Mouse (Mus musculus) intestine, embryonic 16.5 days (tissue): Measurements from ENCODE around the gene Klf16. TPM values are rescaled to one million over a fixed set of nuclear protein-coding genes. Genes with fewer than 3 reads are reported as not detected.
"Not testable (repeated sequence)": the region's sequence is repeated elsewhere in the genome, so short reads cannot be mapped to it uniquely, and the experiment has no call there.

Experiments
- ATAC-seq: fragments of 200-750 bp; cut with Nextera tagmentation; 2 replicates; pipeline ENCODE4 v1.8.0; 2017; ENCODE audit warnings: moderate TSS enrichment, moderate library complexity
- H3K27ac ChIP-seq: fragments of 300-500 bp; sonication (generic); 2 replicates; pipeline ENCODE4 v1.5.1; 2014; ENCODE audit warnings: mild to moderate bottlenecking, low read length
- H3K27me3 ChIP-seq: fragments of 300-500 bp; sonication (generic); replicated peaks from 2 replicates; pipeline ENCODE4 v1.6.1; 2014; ENCODE audit warnings: low read length, control low read depth, mixed read lengths; ENCODE audit not compliant: control insufficient read depth, insufficient read depth
- H3K36me3 ChIP-seq: fragments of 300-500 bp; sonication (generic); 2 replicates; pipeline ENCODE4 v1.6.1; 2014; ENCODE audit warnings: low read length, control low read depth; ENCODE audit not compliant: control insufficient read depth, insufficient read depth
- H3K4me1 ChIP-seq: fragments of 300-500 bp; sonication (generic); 2 replicates; pipeline ENCODE4 v1.6.1; 2014; ENCODE audit warnings: low read length, control low read depth, mixed read lengths; ENCODE audit not compliant: control insufficient read depth, insufficient read depth
- H3K4me2 ChIP-seq: fragments of 300-500 bp; sonication (generic); 2 replicates; pipeline ENCODE4 v1.6.1; 2014; ENCODE audit warnings: low read depth, low read length, control low read depth
- H3K4me3 ChIP-seq: fragments of 300-500 bp; sonication (generic); 2 replicates; pipeline ENCODE4 v1.5.1; 2014; ENCODE audit warnings: mild to moderate bottlenecking, low read length
- H3K9ac ChIP-seq: fragments of 300-500 bp; sonication (generic); 2 replicates; pipeline ENCODE4 v1.6.1; 2014; ENCODE audit warnings: low read depth, low read length
- H3K9me3 ChIP-seq: fragments of 300-500 bp; sonication (generic); 2 replicates; pipeline ENCODE4 v1.6.1; 2016; ENCODE audit warnings: low read length, control low read depth; ENCODE audit not compliant: control insufficient read depth
- WGBS: fragments of 180-500 bp; shearing (Covaris S2); extraction: QIAGEN DNeasy Blood & Tissue Kit; methylation state at CpG from one replicate; pipeline ENCODE4 v1.1.7; 2014; 5-methylcytosine and 5-hydroxymethylcytosine counted together
- polyA plus RNA-seq: library from polyadenylated mRNA; unstranded; fragments of >200 nt; fragmentation: Nextera tagmentation; extraction: Ambion mirVana; gene quantifications from 2 replicates; pipeline ENCODE4 v1.2.1, GENCODE M21; 2015

Gene Klf16
- polyA plus RNA-seq, 1 experiment from 2014 or later: 7.4 TPM

DNA sequence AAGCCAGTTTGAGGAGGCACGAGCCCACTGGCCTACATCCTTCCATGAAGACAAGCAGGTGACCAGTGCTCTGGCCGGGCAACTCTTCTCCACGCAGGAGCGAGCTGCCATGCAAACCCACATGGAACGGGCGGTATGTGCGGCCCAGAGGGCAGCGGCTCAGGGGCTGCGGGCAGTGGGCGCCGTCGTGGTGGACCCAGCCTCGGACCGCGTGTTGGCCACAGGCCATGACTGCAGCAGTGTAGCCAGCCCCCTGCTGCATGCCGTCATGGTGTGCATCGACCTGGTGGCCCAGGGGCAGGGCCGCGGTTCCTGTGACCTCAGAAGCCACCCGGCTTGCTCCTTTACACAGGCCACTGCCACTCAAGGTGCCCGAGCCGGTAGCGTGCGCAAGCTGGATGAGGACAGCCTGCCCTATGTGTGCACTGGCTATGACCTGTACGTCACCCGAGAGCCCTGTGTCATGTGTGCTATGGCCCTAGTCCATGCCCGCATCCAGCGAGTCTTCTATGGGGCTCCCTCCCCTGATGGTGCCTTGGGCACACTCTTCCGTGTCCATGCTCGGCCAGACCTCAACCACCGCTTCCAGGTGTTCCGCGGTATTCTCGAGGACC lies 29.7 kb upstream of the Klf16 start:
- ATAC-seq: no peak
- WGBS: 94% methylated on average over 34 of the region's 34 CpGs
- H3K9me3 ChIP-seq: no peaks in the 10 kb centered on the region
- H3K4me3 ChIP-seq: 0 out of 2 replicates have a peak overlapping the region, but pooled peaks have one; percentile 16
- 0 out of 2 replicates have a peak overlapping the region, but pooled peaks have one; percentile 10 for H3K9ac ChIP-seq
- H3K27ac ChIP-seq: peak overlapping the region; percentile 45
- H3K27me3 ChIP-seq: no peaks in the 10 kb centered on the region
- H3K36me3 ChIP-seq: peaks cover 26% of the 10 kb centered on the region
- 0 out of 2 replicates have a peak overlapping the region, but pooled peaks have one; percentile 6 for H3K4me2 ChIP-seq
- peaks cover 24% of the 10 kb centered on the region for H3K4me1 ChIP-seq

DNA sequence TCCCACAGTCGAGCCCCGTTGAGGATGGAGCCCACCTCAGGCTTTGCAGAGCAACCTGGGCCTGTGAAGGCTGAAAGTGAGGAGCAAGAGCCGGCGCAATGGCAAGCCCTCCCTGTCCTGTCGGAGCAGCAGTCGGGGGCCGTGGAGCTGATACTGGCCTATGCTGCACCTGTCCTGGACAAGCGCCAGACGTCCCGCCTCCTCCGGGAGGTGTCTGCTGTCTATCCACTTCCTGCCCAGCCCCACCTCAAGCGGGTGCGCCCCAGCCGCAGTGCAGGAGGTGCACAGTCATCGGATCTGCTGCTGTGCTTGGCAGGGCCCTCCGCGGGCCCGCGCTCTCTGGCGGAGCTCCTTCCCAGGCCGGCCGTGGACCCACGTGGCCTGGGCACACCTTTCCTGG lies 29.2 kb upstream of the Klf16 start:
- Histone ChIP-seq H3K27ac (peak overlapping the region; percentile 66), H3K4me3 (0 out of 2 replicates have a peak overlapping the region, but pooled peaks have one; percentile 16), H3K36me3 (peaks cover 26% of the 10 kb centered on the region), H3K9me3 (no peaks in the 10 kb centered on the region), H3K4me2 (peak overlapping the region; percentile 32; the same call in 1 of the 2 replicates), H3K4me1 (peaks cover 24% of the 10 kb centered on the region), H3K27me3 (no peaks in the 10 kb centered on the region), H3K9ac (peak overlapping the region; percentile 10; the same call in 1 of the 2 replicates)
- ATAC-seq: peak; percentile 49
- WGBS: 80% methylated on average over 23 of the region's 23 CpGs

DNA sequence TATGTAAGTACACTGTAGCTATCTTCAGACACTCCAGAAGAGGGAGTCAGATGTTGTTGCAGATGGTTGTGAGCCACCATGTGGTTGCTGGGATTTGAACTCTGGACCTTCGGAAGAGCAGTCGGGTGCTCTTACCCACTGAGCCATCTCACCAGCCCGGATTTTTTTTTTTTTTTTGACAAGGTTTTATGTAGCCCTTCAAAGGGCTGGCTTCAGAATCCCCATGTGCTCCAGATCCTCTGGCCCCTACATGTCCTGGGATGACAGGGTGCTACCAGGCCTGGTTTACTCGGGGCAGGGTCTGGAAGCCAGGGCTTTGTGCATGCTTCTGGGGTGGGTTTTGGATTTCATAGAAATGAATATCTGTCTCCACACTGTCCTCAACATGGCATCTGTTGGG lies 28.6 kb upstream of the Klf16 start, which contains the start of gene Gm49322:
Gm49322 (plus strand) TSS at position 301 of the 400 bp plus-strand sequence.
- peak within 1 kb of the TSS; percentile 10; the same call in 1 of the 2 replicates for H3K9ac ChIP-seq
- H3K27ac ChIP-seq: peak within 1 kb of the TSS; percentile 66
- not testable (repeated sequence) for H3K9me3 ChIP-seq, ATAC-seq, H3K27me3 ChIP-seq
- peaks cover 24% of the 10 kb centered on the region for H3K4me1 ChIP-seq
- WGBS: 86% methylated on average over 4 of the region's 4 CpGs
- peak within 1 kb of the TSS; percentile 32; the same call in 1 of the 2 replicates for H3K4me2 ChIP-seq
- peaks cover 26% of the 10 kb centered on the region for H3K36me3 ChIP-seq
- 0 out of 2 replicates have a peak within 1 kb of the TSS, but pooled peaks have one; percentile 16 for H3K4me3 ChIP-seq

DNA sequence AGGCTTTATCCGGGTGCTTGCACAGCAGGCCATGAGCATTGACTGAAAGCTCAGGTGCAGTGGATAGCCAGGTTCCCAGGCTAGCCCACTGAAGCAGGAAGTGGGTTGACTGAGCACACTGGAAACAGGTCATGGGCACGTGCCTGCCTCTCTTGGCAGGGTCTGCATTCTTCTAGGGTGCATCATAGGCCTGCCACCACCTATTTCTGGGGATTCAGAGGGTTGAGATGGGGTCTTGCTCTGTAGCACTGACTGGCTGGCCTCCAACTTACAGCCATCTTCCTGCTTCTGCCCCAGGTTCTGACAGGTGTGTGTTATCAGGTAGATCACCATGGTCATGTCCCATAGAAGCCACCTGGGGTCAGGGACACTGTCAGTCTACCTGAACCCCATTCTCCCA lies 27.9 kb upstream of the Klf16 start:
- peaks cover 24% of the 10 kb centered on the region for H3K4me1 ChIP-seq
- H3K27me3 ChIP-seq: no peaks in the 10 kb centered on the region
- WGBS: 94% methylated on average over 2 of the region's 2 CpGs
- no peak overlapping the region for H3K9ac ChIP-seq
- no peak for ATAC-seq
- H3K9me3 ChIP-seq: no peaks in the 10 kb centered on the region
- no peak overlapping the region for H3K4me2 ChIP-seq
- peaks cover 26% of the 10 kb centered on the region for H3K36me3 ChIP-seq
- no peak overlapping the region for H3K4me3 ChIP-seq
- H3K27ac ChIP-seq: no peak overlapping the region

DNA sequence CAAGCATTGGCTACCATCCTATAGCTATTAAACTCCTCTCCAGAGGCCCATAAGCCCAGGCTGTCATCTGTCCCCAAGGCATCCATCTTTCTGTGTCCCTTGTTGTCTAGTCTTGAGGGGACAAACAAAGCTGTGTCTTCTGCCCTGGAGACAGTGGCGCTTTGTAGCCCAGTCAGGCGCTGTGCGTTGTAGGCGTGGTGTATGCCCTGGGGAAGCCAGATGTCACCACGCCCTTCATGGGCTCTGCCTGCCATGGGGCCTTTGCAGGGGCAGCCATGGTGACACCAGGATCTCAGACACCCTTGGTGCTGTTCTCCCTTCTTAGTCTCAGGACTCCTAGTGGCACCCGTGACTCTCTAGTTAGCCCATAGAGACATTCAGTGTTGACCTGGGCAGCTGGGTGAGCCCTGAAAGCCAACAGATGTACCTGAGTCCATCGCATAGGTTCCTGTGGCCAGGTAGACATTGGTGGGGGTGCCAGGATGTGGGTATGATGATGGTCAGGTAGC lies 26.9 kb upstream of the Klf16 start:
- peaks cover 24% of the 10 kb centered on the region for H3K4me1 ChIP-seq
- peaks cover 26% of the 10 kb centered on the region for H3K36me3 ChIP-seq
- H3K9ac ChIP-seq: peak overlapping the region; percentile 77
- H3K27me3 ChIP-seq: no peaks in the 10 kb centered on the region
- peak overlapping the region; percentile 94 for H3K27ac ChIP-seq
- no peaks in the 10 kb centered on the region for H3K9me3 ChIP-seq
- whole genome bisulfite sequencing: 75% methylated on average over 7 of the region's 7 CpGs
- peak; percentile 17 for ATAC-seq
- peak overlapping the region; percentile 80 for H3K4me3 ChIP-seq
- H3K4me2 ChIP-seq: peak overlapping the region; percentile 67

DNA sequence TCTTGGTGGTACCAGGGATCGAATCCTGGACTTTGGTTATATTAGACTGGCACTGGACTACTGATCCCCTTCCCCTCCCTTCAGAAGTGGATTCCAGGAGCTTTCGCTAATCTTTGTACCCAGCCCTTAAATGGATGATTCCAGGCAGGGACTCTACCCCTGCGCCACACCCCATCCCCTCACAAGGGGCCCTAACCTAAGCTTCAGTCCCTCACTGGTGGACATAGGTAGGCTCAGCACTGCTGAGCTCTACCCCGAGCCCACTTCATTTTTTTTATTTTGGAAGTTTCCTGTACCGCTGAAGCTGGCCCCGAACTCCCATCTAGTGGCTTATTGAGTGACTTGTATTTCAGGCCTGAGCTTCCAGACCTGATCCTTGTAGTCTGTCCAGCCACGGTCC lies 26.2 kb upstream of the Klf16 start:
- no peaks in the 10 kb centered on the region for H3K27me3 ChIP-seq
- peak overlapping the region; percentile 67 for H3K4me2 ChIP-seq
- peak overlapping the region; percentile 77 for H3K9ac ChIP-seq
- H3K4me3 ChIP-seq: peak overlapping the region; percentile 80
- H3K9me3 ChIP-seq: no peaks in the 10 kb centered on the region
- peak; percentile 42 for ATAC-seq
- H3K4me1 ChIP-seq: peaks cover 24% of the 10 kb centered on the region
- H3K36me3 ChIP-seq: peaks cover 21% of the 10 kb centered on the region
- peak overlapping the region; percentile 94 for H3K27ac ChIP-seq
- WGBS: 21% methylated on average over 7 of the region's 7 CpGs

DNA sequence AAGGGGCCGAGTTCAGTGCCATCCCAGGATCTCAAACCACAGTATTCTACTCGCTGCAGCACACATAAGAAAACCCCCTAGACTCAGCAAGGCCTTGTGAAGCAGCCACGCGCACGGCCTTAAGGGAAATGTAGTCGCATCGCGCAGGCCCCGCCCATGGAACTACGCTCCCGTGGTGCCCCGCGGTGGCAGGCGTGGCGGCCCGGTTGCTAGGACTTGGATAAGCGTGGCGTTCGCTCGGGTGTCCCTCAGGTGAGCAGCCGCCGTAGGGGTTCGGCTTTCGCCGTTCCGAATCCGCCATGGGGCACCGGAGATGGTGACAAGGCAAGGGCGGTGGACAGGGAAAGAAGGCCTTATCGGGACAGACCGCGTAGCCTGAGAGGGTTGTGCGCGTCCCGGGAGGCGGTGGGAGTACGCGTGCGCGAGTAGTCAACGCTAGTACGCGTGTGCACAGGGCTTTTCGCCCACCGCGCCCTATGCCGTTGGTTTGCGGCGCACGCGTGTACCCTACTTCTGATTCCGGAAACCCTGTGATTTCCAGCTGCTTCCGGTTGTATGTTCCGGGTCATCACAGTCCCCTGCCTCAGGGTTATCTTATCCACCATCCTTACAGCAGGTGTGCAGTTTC lies 25.7 kb upstream of the Klf16 start, which contains the start of the genes Scamp4 and Adat3:
Scamp4 (plus strand) TSS at position 175 of the 628 bp plus-strand sequence.
Adat3 (plus strand) TSS at position 183 of the 628 bp plus-strand sequence.
- Histone ChIP-seq H3K27me3 (no peaks in the 10 kb centered on the region), H3K4me1 (peaks cover 24% of the 10 kb centered on the region), H3K4me2 (peak within 1 kb of the TSS; percentile 67), H3K27ac (peak within 1 kb of the TSS; percentile 94), H3K9ac (peak within 1 kb of the TSS; percentile 77), H3K36me3 (peaks cover 16% of the 10 kb centered on the region), H3K4me3 (peak within 1 kb of the TSS; percentile 80), H3K9me3 (no peaks in the 10 kb centered on the region)
- ATAC-seq: peak; percentile 92
- WGBS: under 1% methylated on average over 54 of the region's 54 CpGs

DNA sequence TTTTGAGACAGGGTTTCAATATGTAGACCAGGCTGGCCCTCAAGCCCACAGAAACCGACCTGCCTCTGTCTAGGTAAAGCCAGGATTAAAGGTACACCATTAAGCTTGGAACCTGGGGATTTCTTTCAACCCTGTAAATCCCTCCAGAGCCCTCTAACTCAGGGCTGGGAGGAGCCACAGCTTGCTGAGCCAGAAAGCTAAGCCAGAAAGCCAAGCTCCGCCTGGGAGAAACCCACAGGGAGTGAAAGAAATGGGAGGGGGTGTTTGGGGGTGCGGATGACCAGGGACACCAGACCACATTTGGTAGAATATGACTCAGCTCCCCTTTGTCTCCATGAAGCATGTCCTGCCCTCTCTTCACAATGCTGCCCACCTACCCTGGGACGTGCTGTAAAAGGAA lies 19.2 kb upstream of the Klf16 start:
- no peaks in the 10 kb centered on the region for H3K36me3 ChIP-seq
- WGBS: 42% methylated on average over 4 of the region's 4 CpGs
- H3K27me3 ChIP-seq: no peaks in the 10 kb centered on the region
- H3K4me2 ChIP-seq: no peak overlapping the region
- no peak overlapping the region for H3K9ac ChIP-seq
- no peaks in the 10 kb centered on the region for H3K9me3 ChIP-seq
- H3K4me1 ChIP-seq: no peaks in the 10 kb centered on the region
- H3K27ac ChIP-seq: no peak overlapping the region
- ATAC-seq: no peak
- no peak overlapping the region for H3K4me3 ChIP-seq
